Mouse (Mus musculus) ES-E14 (cell line): ENCODE measurements at regions not wholly inside any gene's neighbourhood (a gene's known extent, or its start where the extent isn't known, plus 50 kb on each side); places are given as distances from the start of the nearest gene placed in this dataset.

ENCODE experiments used
- CHD2 ChIP-seq: IDR thresholded peaks from 2 replicates; pipeline ENCODE4 v1.6.1; 2014; ENCODE audit warnings: mild to moderate bottlenecking, low read depth, low read length, inconsistent platforms
- HCFC1 ChIP-seq: IDR thresholded peaks from 2 replicates; pipeline ENCODE4 v1.6.1; 2012; ENCODE audit warnings: low read length, inconsistent platforms, borderline replicate concordance; ENCODE audit not compliant: insufficient read depth
- MAFK ChIP-seq: IDR thresholded peaks from 2 replicates; pipeline ENCODE4 v1.6.1; 2014; ENCODE audit warnings: mild to moderate bottlenecking, low read depth, low read length, inconsistent platforms; ENCODE audit not compliant: insufficient read depth
- ZNF384 ChIP-seq: IDR thresholded peaks from 2 replicates; pipeline ENCODE4 v1.6.1; 2012; ENCODE audit warnings: low read depth, low read length, inconsistent platforms

- TF ChIP-seq ZNF384: no peak
- TF ChIP-seq MAFK: no peak
- TF ChIP-seq CHD2: no peak
- TF ChIP-seq HCFC1: no peak
These were observed 73.4 kb upstream of the Glra1 start for GRCm38 (mm10) chr11:55681226-55681980.
